ENCODE assay signal across 8 mouse cellular contexts in the genomic region with DNA sequence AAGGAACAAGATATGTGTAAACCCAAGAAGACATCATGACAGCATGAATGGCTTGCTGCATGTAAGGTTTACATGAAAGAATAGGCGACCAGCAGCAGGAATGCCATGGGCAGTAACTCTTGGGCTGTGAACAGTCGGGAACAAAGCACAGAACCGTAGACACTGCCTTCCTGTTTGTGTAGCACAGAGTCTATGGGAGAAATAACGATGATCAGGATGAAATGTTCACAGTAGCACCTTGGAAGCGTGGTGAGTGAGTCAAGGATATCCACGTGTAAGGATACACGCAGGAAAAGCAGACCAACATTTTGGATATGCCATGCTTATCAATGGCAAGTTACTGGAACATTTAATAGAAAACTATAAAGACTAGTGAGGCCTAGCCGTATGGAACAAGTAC. TPM values are rescaled to one million over a fixed set of nuclear protein-coding genes. Genes with fewer than 3 reads are reported as not detected.
DNase-seq lines count a peak whose midpoint lies in the region; ATAC-seq and TF ChIP-seq lines count a peak whose summit lies in the region.

No protein-coding gene starts in this region.

- H3K9me3 ChIP-seq in heart, embryonic 12.5 days (replicated peaks) = no peaks in the 10 kb centered on the region
- no peaks in the 10 kb centered on the region for H3K9me3 ChIP-seq in intestine, embryonic 16.5 days (ENCODE audit: control insufficient read depth, low read length)
- H3K9me3 ChIP-seq in stomach, embryonic 14.5 days (ENCODE audit: control insufficient read depth, low read depth, low read length) = no peaks in the 10 kb centered on the region

- 50% methylated on average over 8 of the region's 8 CpGs for WGBS in heart, embryonic 12.5 days
- 14% methylated on average over 8 of the region's 8 CpGs for whole genome bisulfite sequencing in spleen, adult 2 months
- 53% methylated on average over 8 of the region's 8 CpGs for WGBS in intestine, embryonic 16.5 days
- WGBS in stomach, embryonic 14.5 days = 55% methylated on average over 8 of the region's 8 CpGs

- H3K27ac ChIP-seq in heart, embryonic 12.5 days (ENCODE audit: poor library complexity, severe bottlenecking) = no peak overlapping the region
- peak overlapping the region; percentile 53 for H3K27ac ChIP-seq in spleen, adult 2 months (ENCODE audit: insufficient read depth, low read length)
- no peak overlapping the region for H3K27ac ChIP-seq in intestine, embryonic 16.5 days (ENCODE audit: low read length)
- no peak overlapping the region for H3K27ac ChIP-seq in stomach, embryonic 14.5 days (ENCODE audit: low read length)

- intact Hi-C loops in heart, postnatal 10 days (cut with DNase I) = loop anchor here (5.0 kb wide), 4 partner anchors 32 to 112 kb away; a partner anchor contains a TSS

- no peaks in the 10 kb centered on the region for H3K27me3 ChIP-seq in heart, embryonic 12.5 days (replicated peaks)
- H3K27me3 ChIP-seq in spleen, adult 2 months (ENCODE audit: control insufficient read depth, insufficient read depth, low read length) = no peaks in the 10 kb centered on the region
- no peaks in the 10 kb centered on the region for H3K27me3 ChIP-seq in intestine, embryonic 16.5 days (replicated peaks; ENCODE audit: control insufficient read depth, insufficient read depth, low read length)
- H3K27me3 ChIP-seq in stomach, embryonic 14.5 days (ENCODE audit: control insufficient read depth, insufficient read depth, low read length) = no peaks in the 10 kb centered on the region

- peaks cover 6% of the 10 kb centered on the region for H3K4me1 ChIP-seq in heart, embryonic 12.5 days (replicated peaks)
- H3K4me1 ChIP-seq in spleen, adult 2 months (ENCODE audit: control insufficient read depth, insufficient read depth, insufficient read length) = peaks cover 5% of the 10 kb centered on the region
- no peaks in the 10 kb centered on the region; the same call in 1 of the 2 replicates for H3K4me1 ChIP-seq in intestine, embryonic 16.5 days (ENCODE audit: control insufficient read depth, insufficient read depth, low read length)
- H3K4me1 ChIP-seq in stomach, embryonic 14.5 days (ENCODE audit: control insufficient read depth, insufficient read depth, low read length) = peaks cover 11% of the 10 kb centered on the region; the same call in 1 of the 2 replicates

- DNase-seq in heart, postnatal 10 days = no peak
- DNase-seq in spleen, adult 2 months (ENCODE audit: low read depth in 1 of 2, low spot score in 2 of 2) = no peak
- DNase-seq in spleen, adult 12 weeks (ENCODE audit: low spot score) = no peak
- DNase-seq in ovary, postnatal 10 days (ENCODE audit: low spot score) = no peak
- DNase-seq in urinary bladder, postnatal 14 days (ENCODE audit: low spot score) = no peak

- H3K9ac ChIP-seq in heart, embryonic 12.5 days = no peak overlapping the region
- H3K9ac ChIP-seq in intestine, embryonic 16.5 days (ENCODE audit: low read depth, low read length) = no peak overlapping the region
- H3K9ac ChIP-seq in stomach, embryonic 14.5 days (replicated peaks; ENCODE audit: low read depth, low read length) = no peak overlapping the region

- H3K4me2 ChIP-seq in heart, embryonic 12.5 days = peak overlapping the region; percentile 11; the same call in 1 of the 2 replicates
- peak overlapping the region; percentile 20 for H3K4me2 ChIP-seq in intestine, embryonic 16.5 days (ENCODE audit: low read depth, low read length)
- peak overlapping the region; percentile 75 for H3K4me2 ChIP-seq in stomach, embryonic 14.5 days (replicated peaks; ENCODE audit: low read depth, low read length)

- no peak for ATAC-seq in heart, embryonic 12.5 days (ENCODE audit: insufficient number of reproducible peaks, low FRiP score)
- no peak for ATAC-seq in intestine, embryonic 16.5 days
- ATAC-seq in stomach, embryonic 14.5 days (ENCODE audit: insufficient number of reproducible peaks, insufficient read depth, low FRiP score, low read depth) = no peak

- H3K4me3 ChIP-seq in heart, embryonic 12.5 days = no peak overlapping the region
- no peak overlapping the region for H3K4me3 ChIP-seq in spleen, adult 2 months (ENCODE audit: extremely low read depth, insufficient read depth, insufficient read length)
- H3K4me3 ChIP-seq in intestine, embryonic 16.5 days (ENCODE audit: low read length) = no peak overlapping the region
- no peak overlapping the region for H3K4me3 ChIP-seq in stomach, embryonic 14.5 days (ENCODE audit: low read depth, low read length)

- no peak for TF ChIP-seq CTCF in spleen, adult 2 months (IDR thresholded peaks at IDR 0.05; ENCODE audit: extremely low read depth, insufficient read depth, insufficient read length, insufficient replicate concordance)

- H3K36me3 ChIP-seq in heart, embryonic 12.5 days = no peaks in the 10 kb centered on the region
- H3K36me3 ChIP-seq in spleen, adult 2 months (ENCODE audit: control insufficient read depth, insufficient read depth, low read length) = no peaks in the 10 kb centered on the region
- no peaks in the 10 kb centered on the region for H3K36me3 ChIP-seq in intestine, embryonic 16.5 days (ENCODE audit: control insufficient read depth, insufficient read depth, low read length)
- no peaks in the 10 kb centered on the region for H3K36me3 ChIP-seq in stomach, embryonic 14.5 days (ENCODE audit: control insufficient read depth, insufficient read depth, low read length)

- no peak for TF ChIP-seq POLR2A in spleen, adult 2 months (IDR thresholded peaks at IDR 0.05; ENCODE audit: low read depth, low read length)

RNA-seq across cellular contexts. Expression of a gene that starts 2.6 kb away (rescaled TPM):
- polyA plus RNA-seq in heart, embryonic 12.5 days (2016; fragmentation: Nextera tagmentation; extraction: Ambion mirVana) = 12.1 and 13.1 TPM in 2 replicates
- total RNA-seq in heart, postnatal 10 days (2021) = 10 to 100 TPM; 14.2 to 17.1 TPM
- polyA plus RNA-seq in spleen, adult 2 months (2012; rRNA removed) = 1.5 and 1.7 TPM in 2 replicates
- 8.8 and 9.7 TPM in 2 replicates for polyA plus RNA-seq in intestine, embryonic 16.5 days (2015; fragmentation: Nextera tagmentation; extraction: Ambion mirVana)
- 16.1 and 17.2 TPM in 2 replicates for polyA plus RNA-seq in stomach, embryonic 14.5 days (2014; fragmentation: Nextera tagmentation; extraction: Ambion mirVana)

RNA-seq across cellular contexts. Expression of a gene that starts 48.3 kb away (rescaled TPM):
- 396 and 405 TPM in 2 replicates for polyA plus RNA-seq in heart, embryonic 12.5 days (2016; fragmentation: Nextera tagmentation; extraction: Ambion mirVana)
- total RNA-seq in heart, postnatal 10 days (2021) = 1,000 to 10,000 TPM; 1,366 to 1,415 TPM
- 11.4 and 13.6 TPM in 2 replicates for polyA plus RNA-seq in spleen, adult 2 months (2012; rRNA removed)
- polyA plus RNA-seq in intestine, embryonic 16.5 days (2015; fragmentation: Nextera tagmentation; extraction: Ambion mirVana) = 309 and 355 TPM in 2 replicates
- polyA plus RNA-seq in stomach, embryonic 14.5 days (2014; fragmentation: Nextera tagmentation; extraction: Ambion mirVana) = 100 and 114 TPM in 2 replicates

Comparison
In these comparisons a context has a peak if more than half of its experiments do, and no peak if none do; other contexts are left out.
1. H3K4me2 ChIP-seq: peak in every context shown above with its lines; median percentile 75 in stomach, embryonic 14.5 days; 20 in intestine, embryonic 16.5 days; 11 in heart, embryonic 12.5 days.